Mouse (Mus musculus): ENCODE measurements around the gene Gm28635.

The Gm28635 gene

DNA sequence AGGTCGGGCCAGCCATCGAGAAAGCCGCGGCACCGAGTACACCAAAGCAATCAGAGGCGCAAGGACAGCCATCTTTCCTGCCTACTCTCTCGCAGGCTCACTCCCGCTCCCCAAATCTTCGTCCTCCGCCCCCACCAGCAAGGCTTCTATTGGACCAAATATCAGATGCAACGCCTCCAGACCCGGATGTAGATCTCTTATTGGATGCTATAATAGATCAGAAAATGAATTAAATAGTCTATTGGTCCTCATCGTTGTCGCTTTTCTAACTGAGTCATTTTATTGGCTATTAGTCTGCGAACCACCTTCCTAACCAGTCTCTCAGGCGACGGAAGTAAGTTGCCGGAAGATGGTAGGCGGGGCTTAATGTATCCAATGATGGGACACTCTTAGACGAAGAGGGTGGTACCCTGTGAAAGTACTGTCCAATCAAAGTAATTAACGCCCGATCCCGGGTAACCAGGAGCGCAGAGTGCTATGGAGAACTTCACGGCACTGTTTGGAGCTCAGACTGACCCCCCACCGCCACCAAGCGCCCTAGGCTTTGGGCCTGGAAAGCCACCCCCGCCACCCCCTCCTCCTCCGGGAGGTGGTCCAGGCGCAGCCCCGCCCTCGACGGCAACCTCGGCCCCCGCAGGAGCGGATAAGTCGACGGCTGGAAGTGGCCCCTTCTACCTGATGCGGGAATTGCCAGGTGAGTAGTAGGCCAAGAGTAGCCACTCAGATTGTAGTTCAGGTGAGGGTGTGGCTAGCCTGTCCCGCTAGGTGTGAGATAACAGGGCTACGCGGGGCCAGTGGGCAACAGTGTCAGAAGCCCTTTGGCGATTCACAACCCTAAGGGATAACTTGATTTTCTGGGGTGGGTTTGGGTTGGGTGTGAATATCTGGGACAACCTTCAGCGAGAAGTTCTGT, at the start of gene Gm28635, which contains the start of gene Med19:
Gene Gm28635 (minus strand): TSS at position 74 of the 913 bp plus-strand sequence.
Gene Med19 (plus strand): TSS at position 435 of the 913 bp plus-strand sequence.
- DNase-seq (ENCODE audit: low spot score), result peak; percentile 99

GRCm38 (mm10) chr2:84727172-84727858, 49.5 kb upstream of the Gm28635 start, which contains the start of gene Clp1:
Gene Clp1, minus strand, starts transcription at chr2:84727350.
- DNase-seq (ENCODE audit: low spot score), result peak; percentile 100

- DNase-seq (ENCODE audit: low spot score), result no peak
Measured at GRCm38 (mm10) chr2:84726716-84727115, 48.9 kb upstream of the Gm28635 start.

DNA sequence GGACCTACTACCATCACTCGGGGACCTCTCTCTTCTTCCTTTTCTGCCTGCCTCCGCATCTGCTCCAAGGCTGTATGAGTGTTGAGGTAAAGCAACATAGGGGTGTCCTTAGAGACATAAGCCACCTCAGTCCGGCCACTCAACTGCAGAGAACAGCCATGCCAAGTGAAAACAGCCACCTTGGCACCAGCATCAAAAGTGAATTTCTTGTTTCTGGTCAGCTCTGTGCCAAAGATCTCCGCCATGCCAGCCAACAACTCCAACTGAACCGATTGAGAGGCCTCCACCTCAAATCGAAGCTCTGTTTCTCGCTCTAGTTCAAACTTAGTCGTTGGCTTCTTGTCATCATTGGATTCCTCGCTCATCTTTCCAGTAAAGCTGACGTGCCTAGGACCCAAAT, 47.9 kb upstream of the Gm28635 start:
- no peak for DNase-seq (ENCODE audit: low spot score)

DNA sequence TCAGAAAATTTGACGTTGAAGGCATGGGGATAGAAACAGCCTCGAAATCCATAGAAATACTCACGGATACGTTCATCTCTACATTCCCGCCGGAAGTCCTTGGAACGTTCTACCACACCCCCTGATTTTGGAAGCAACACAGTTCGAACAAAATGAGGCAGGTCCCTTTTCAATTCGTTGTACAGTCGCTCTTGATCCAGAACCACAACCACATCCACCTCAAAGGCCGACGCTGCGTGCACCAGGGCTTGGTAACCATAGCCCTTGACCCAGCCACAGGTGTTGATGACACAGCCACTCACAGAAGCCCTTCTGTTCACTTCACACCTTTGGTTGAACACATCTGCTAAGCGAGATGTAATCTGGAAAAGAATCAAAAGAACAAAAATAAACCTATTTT, 46.0 kb upstream of the Gm28635 start:
- no peak for DNase-seq (ENCODE audit: low spot score)

DNA sequence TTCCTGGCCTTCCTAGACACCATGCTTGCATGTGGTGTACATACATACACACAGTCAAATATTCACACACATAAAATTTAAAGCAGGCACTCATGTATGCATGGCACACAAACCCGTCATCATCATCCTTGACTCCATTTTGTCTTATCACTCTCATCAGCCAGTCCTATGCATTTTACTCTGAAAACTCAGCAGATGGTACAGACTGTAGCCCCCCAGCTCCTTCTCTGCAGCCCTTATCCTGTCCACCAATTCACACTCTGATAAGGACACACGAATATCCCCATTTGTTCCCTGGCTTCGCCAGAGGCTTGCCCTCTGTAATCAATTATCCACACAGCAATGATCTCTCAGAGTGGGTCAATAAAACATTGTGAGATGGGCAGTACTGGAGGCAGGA, 43.3 kb upstream of the Gm28635 start:
- DNase-seq (ENCODE audit: low spot score), result no peak

GRCm38 (mm10) chr2:84720718-84721117, 42.9 kb upstream of the Gm28635 start:
- no peak for DNase-seq (ENCODE audit: low spot score)

DNA sequence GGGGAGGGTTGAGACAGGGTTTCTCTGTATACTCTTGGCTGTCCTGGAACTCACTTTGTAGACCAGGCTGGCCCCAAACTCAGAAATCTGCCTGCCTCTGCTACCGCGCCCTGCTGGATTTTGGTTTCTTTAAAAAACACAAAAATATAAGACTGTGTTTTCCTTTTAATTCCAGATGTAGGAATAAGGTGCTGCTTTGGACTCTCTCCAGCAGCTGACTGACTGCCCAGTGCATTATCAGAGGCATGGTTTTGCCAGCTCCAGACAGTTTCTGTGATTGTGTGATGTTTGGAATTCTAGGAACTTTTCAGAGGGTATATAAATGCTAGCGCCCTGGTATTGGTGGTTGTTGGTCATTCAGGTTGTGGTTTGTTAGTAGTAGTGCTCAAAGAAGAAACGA, 39.5 kb upstream of the Gm28635 start:
- DNase-seq (ENCODE audit: low spot score), result no peak

DNA sequence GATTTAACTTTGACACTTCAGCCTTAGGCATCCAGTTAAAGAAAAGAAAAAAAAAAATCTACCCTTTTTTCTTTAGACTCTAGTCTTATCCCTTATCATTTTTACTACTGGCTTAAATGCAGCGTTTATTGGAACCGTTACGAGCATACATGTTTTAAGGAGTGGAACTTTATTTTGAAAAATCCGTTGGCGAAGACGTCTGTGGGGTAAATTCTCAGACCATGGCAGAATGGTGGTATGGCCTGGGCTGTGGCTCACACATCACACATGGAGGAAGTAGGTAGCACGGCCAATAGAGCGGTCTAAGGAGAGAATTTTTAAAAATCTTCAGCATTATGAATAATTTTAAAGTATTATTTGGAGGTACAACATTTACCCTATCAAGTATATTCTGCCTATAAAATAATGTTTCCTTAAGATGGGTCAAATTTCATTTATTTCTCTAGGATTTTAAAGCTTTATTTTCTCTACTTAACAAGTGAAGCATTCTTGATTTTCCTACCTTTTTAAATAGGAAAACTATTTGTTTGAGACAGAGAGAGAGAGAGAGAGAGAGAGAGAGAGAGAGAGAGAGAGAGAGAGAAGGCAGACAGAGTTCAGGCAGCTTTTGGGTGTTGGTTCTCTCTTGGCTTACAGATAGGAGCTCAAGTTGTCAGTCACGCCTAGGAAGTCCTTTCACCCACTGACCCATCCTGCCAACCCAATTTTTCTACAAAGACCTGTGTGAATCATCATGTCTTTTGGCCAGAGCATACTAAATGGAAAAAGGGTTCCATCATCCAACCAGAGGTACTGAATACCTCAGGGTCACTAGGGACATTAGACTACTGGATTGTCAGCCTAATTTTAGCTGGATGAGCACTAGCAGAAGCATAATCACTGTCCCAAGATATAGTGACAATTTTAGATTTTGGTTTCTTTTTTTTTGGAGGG, 38.8 kb upstream of the Gm28635 start:
- no peak for DNase-seq (ENCODE audit: low spot score)

- DNase-seq (ENCODE audit: low spot score), result peak; percentile 96
Measured at GRCm38 (mm10) chr2:84715562-84716361, 37.9 kb upstream of the Gm28635 start.

- peak; percentile 99 for DNase-seq (ENCODE audit: low spot score)
Measured at GRCm38 (mm10) chr2:84714811-84715561, 37.1 kb upstream of the Gm28635 start, which contains the start of gene Zdhhc5. Gene Zdhhc5, minus strand, starts transcription at chr2:84715180.

GRCm38 (mm10) chr2:84714422-84714810, 36.6 kb upstream of the Gm28635 start:
- DNase-seq (ENCODE audit: low spot score), result peak; percentile 31

- DNase-seq (ENCODE audit: low spot score), result no peak
Measured at GRCm38 (mm10) chr2:84711898-84712297, 34.1 kb upstream of the Gm28635 start.

DNA sequence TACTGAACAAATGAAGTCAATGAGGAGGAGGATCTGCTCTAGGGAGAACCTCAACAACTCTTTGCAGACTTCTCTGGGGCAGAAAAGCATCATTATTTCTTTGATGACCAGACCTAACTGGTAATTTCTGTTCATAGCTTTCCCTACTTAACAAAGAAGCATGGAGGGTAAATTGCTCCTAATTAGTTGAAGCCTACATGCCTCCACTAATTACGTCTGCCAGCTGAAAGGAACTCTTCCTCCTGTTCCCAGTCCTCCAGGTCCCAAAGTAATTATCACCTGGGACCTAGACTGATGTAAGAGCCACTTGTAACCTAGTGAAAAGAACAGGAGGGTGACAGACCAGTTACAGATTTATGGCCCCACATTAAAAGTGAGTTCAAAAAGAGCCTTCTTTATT, 29.7 kb upstream of the Gm28635 start:
- DNase-seq (ENCODE audit: low spot score), result no peak

DNA sequence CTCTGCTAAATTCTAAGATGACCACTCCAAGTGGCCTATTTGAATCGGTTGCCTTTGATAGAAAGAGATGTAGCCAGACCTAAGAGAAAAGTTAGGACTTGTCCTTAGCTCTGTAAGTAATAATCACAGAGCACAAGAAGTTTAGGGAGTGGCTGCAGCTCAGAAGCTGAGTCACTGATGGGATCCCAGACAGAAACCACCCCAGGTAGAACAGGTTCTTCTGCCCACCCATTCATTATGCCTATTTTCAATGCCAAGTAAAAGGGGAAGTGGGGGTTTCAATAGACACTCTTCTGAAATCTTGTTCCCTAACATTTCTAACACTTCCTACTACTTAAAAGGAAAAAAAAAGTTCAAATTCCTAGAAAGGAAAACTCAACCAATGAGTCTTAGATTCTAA, 27.5 kb upstream of the Gm28635 start:
- DNase-seq (ENCODE audit: low spot score), result no peak

DNA sequence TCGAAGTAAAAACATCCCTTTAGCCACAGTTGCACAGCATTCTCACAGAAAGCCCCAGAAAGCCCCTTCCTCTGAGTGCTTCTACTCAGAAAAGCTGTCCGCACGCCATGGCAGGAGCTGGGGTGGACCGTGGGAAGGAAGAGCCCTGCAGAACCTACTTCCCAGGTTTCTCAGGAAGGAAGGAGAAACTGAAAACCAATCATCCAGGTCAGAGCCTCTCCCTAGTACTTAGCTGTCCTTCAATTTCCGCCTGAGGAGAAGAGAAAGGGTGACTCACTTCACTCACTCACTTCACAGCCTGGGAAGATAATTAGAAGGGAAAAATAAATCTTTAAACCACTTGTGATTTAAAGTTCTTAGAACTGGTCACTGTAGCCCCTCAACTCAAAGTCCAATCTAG, 26.5 kb upstream of the Gm28635 start:
- no peak for DNase-seq (ENCODE audit: low spot score)

- no peak for DNase-seq (ENCODE audit: low spot score)
Measured at GRCm38 (mm10) chr2:84703497-84703896, 25.7 kb upstream of the Gm28635 start.

DNA sequence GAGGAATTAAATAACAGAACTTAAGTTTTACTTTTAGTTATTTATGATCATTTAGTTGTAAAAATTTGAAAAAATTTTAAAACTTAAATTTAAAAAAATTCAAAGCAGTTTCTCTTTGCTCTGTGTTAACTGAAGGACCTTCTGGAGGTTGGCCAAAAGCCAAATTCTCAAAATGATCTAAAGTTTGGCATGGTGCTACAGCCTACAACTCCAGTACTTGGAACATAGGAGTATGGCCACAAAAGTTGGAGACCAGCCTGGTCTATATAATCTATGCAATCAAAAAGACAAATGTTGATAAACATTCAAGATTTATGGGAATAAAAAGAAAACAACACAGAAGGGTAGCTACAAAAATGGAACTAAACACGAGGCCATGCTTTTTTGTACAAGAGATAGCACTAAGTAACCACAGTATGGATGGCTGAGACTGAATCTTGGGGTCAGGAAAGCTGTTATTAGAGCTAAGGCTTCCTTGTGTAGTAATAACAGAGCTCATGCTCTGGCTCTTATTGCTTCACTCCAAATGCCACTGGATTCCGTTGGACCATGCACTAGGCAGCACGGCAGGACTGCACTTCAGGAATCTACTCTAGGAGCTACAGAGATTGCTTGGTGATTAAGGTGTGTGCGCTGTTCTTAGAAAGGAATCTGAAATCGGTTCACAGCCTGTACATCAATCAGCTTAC, 17.3 kb upstream of the Gm28635 start:
- DNase-seq (ENCODE audit: low spot score), result no peak

GRCm38 (mm10) chr2:84690050-84690449, 12.2 kb upstream of the Gm28635 start:
- no peak for DNase-seq (ENCODE audit: low spot score)
